Mouse (Mus musculus) hindlimb bud, embryonic 11.5 days (tissue): ENCODE results near the gene Iqsec2.
A peak's percentile ranks its signal among the peaks of the same experiment; 100 is the strongest.
"Not testable (repeated sequence)": the region's sequence is repeated elsewhere in the genome, so short reads cannot be mapped to it uniquely, and the experiment has no call there.

ENCODE experiments used
- DNase-seq: peaks from one replicate; pipeline ENCODE4 v3.0.0-alpha.2; 2012; ENCODE audit warnings: low read depth, low spot score; ENCODE audit errors: extremely low spot score

Gene Iqsec2

GRCm38 (mm10) chrX:152178843-152179545 is 34.9 kb downstream of the Iqsec2 start:
- DNase-seq = no peak

GRCm38 (mm10) chrX:152179670-152180656 is 35.9 kb downstream of the Iqsec2 start:
- DNase-seq = no peak

- DNase-seq = no peak
Measured at GRCm38 (mm10) chrX:152187151-152187550, 43.1 kb downstream of the Iqsec2 start.

- DNase-seq = no peak
Measured at GRCm38 (mm10) chrX:152191266-152191665, 47.2 kb downstream of the Iqsec2 start.

GRCm38 (mm10) chrX:152197814-152198648 is 54.0 kb downstream of the Iqsec2 start:
- DNase-seq = no peak

- no peak for DNase-seq
Measured at GRCm38 (mm10) chrX:152201737-152202421, 57.8 kb downstream of the Iqsec2 start.

- no peak for DNase-seq
Measured at GRCm38 (mm10) chrX:152202422-152203103, 58.5 kb downstream of the Iqsec2 start.

GRCm38 (mm10) chrX:152203247-152203646 is 59.2 kb downstream of the Iqsec2 start:
- no peak for DNase-seq

- no peak for DNase-seq
Measured at GRCm38 (mm10) chrX:152205486-152205885, 61.4 kb downstream of the Iqsec2 start.

- DNase-seq = no peak
Measured at GRCm38 (mm10) chrX:152214703-152215102, 70.6 kb downstream of the Iqsec2 start.

- no peak for DNase-seq
Measured at GRCm38 (mm10) chrX:152218529-152218928, 74.5 kb downstream of the Iqsec2 start.

- DNase-seq = no peak
Measured at GRCm38 (mm10) chrX:152221721-152222120, 77.7 kb downstream of the Iqsec2 start.

- no peak for DNase-seq
Measured at GRCm38 (mm10) chrX:152222226-152222625, 78.2 kb downstream of the Iqsec2 start.

GRCm38 (mm10) chrX:152223313-152223712 is 79.2 kb downstream of the Iqsec2 start:
- DNase-seq = no peak

GRCm38 (mm10) chrX:152224280-152224679 is 80.2 kb downstream of the Iqsec2 start:
- no peak for DNase-seq

GRCm38 (mm10) chrX:152232781-152233763 is 89.0 kb downstream of the Iqsec2 start, which contains the start of gene Kdm5c:
Kdm5c (plus strand) TSS chrX:152233020.
- peak; percentile 99 for DNase-seq

- no peak for DNase-seq
Measured at GRCm38 (mm10) chrX:152234125-152234524, 90.1 kb downstream of the Iqsec2 start.

- no peak for DNase-seq
Measured at GRCm38 (mm10) chrX:152235758-152236157, 91.7 kb downstream of the Iqsec2 start.

- DNase-seq = not testable (repeated sequence)
Measured at GRCm38 (mm10) chrX:152243140-152243539, 99.1 kb downstream of the Iqsec2 start.
